Mouse (Mus musculus) heart, embryonic 11.5 days (tissue): ENCODE data around the gene Clec10a. TPM values are rescaled to one million over a fixed set of nuclear protein-coding genes. Genes with fewer than 3 reads are reported as not detected.
"Not testable (repeated sequence)": the region's sequence is repeated elsewhere in the genome, so short reads cannot be mapped to it uniquely, and the experiment has no call there.

Experiments
- ATAC-seq: fragments of 200-750 bp; cut with Nextera tagmentation; replicated peaks from 2 replicates; pipeline ENCODE4 v1.8.0; 2017; ENCODE audit warnings: moderate library complexity; ENCODE audit not compliant: insufficient number of reproducible peaks, low FRiP score, low TSS enrichment
- H3K27ac ChIP-seq: fragments of 300-500 bp; sonication (generic); 2 replicates; pipeline ENCODE4 v1.5.1; 2014; ENCODE audit warnings: mild to moderate bottlenecking, low read depth, low read length
- H3K27me3 ChIP-seq: fragments of 300-500 bp; sonication (generic); 2 replicates; pipeline ENCODE4 v1.6.1; 2014; ENCODE audit warnings: mild to moderate bottlenecking, low read length, mixed read lengths; ENCODE audit not compliant: control insufficient read depth, insufficient read depth
- H3K36me3 ChIP-seq: fragments of 300-500 bp; sonication (generic); 2 replicates; pipeline ENCODE4 v1.6.1; 2014; ENCODE audit warnings: mild to moderate bottlenecking, low read length, moderate library complexity, mixed read lengths; ENCODE audit not compliant: control insufficient read depth, insufficient read depth
- H3K4me1 ChIP-seq: fragments of 300-500 bp; sonication (generic); 2 replicates; pipeline ENCODE4 v1.6.1; 2014; ENCODE audit warnings: low read length; ENCODE audit not compliant: control insufficient read depth, insufficient read depth
- H3K4me2 ChIP-seq: fragments of 300-500 bp; sonication (generic); 2 replicates; pipeline ENCODE4 v1.6.1; 2014; ENCODE audit warnings: mild to moderate bottlenecking, moderate library complexity
- H3K4me3 ChIP-seq: fragments of 300-500 bp; sonication (generic); 2 replicates; pipeline ENCODE4 v1.5.1; 2014; ENCODE audit warnings: low read depth, low read length
- H3K9ac ChIP-seq: fragments of 300-500 bp; sonication (generic); 2 replicates; pipeline ENCODE4 v1.6.1; 2014; ENCODE audit warnings: mild to moderate bottlenecking, low read depth, low read length, moderate library complexity
- H3K9me3 ChIP-seq: fragments of 300-500 bp; sonication (generic); replicated peaks from 2 replicates; pipeline ENCODE4 v1.6.1; 2016; ENCODE audit warnings: low read length; ENCODE audit not compliant: control insufficient read depth
- WGBS: fragments of 180-500 bp; shearing (Covaris S2); extraction: QIAGEN DNeasy Blood & Tissue Kit; methylation state at CpG from one replicate; pipeline ENCODE4 v1.1.7; 2014; ENCODE audit not compliant: insufficient replicate concordance; 5-methylcytosine and 5-hydroxymethylcytosine counted together
- polyA plus RNA-seq: library from polyadenylated mRNA; unstranded; fragments of >200 nt; fragmentation: Nextera tagmentation; extraction: Ambion mirVana; gene quantifications from 2 replicates; pipeline ENCODE4 v1.2.1, GENCODE M21; 2014

Clec10a gene
- polyA plus RNA-seq, 1 experiment from 2014 or later, result not detected

GRCm38 (mm10) chr11:70151072-70151471, 4.9 kb upstream of the Clec10a start:
- WGBS, result 65% methylated on average over 3 of the region's 3 CpGs

GRCm38 (mm10) chr11:70162336-70162735, 6.3 kb downstream of the Clec10a start:
- Histone ChIP-seq H3K27me3 (no peaks in the 10 kb centered on the region), H3K36me3 (no peaks in the 10 kb centered on the region), H3K4me1 (no peaks in the 10 kb centered on the region), H3K27ac (no peak overlapping the region), H3K4me2 (no peak overlapping the region), H3K4me3 (no peak overlapping the region), H3K9ac (no peak overlapping the region), H3K9me3 (no peaks in the 10 kb centered on the region)
- no peak for ATAC-seq
- 63% methylated on average over 3 of the region's 3 CpGs for WGBS

More at GRCm38 (mm10) chr11:70151072-70151471, 4.9 kb upstream of the Clec10a start:
- H3K27ac ChIP-seq, result no peak overlapping the region
- no peaks in the 10 kb centered on the region for H3K36me3 ChIP-seq
- no peaks in the 10 kb centered on the region for H3K4me1 ChIP-seq
- H3K9me3 ChIP-seq, result no peaks in the 10 kb centered on the region
- H3K27me3 ChIP-seq, result no peaks in the 10 kb centered on the region
- ATAC-seq, result no peak
- no peak overlapping the region for H3K9ac ChIP-seq
- no peak overlapping the region for H3K4me2 ChIP-seq
- H3K4me3 ChIP-seq, result no peak overlapping the region

GRCm38 (mm10) chr11:70165972-70166921, 10.2 kb downstream of the Clec10a start:
- no peak for ATAC-seq
- no peaks in the 10 kb centered on the region for H3K4me1 ChIP-seq
- H3K27ac ChIP-seq, result no peak overlapping the region
- no peaks in the 10 kb centered on the region for H3K27me3 ChIP-seq
- WGBS, result 64% methylated on average over 16 of the region's 16 CpGs
- H3K9me3 ChIP-seq, result no peaks in the 10 kb centered on the region
- no peaks in the 10 kb centered on the region for H3K36me3 ChIP-seq
- H3K4me2 ChIP-seq, result no peak overlapping the region
- no peak overlapping the region for H3K4me3 ChIP-seq
- no peak overlapping the region for H3K9ac ChIP-seq

GRCm38 (mm10) chr11:70168136-70168535, 12.1 kb downstream of the Clec10a start:
- Histone ChIP-seq H3K9me3 (no peaks in the 10 kb centered on the region), H3K36me3 (no peaks in the 10 kb centered on the region), H3K4me3 (no peak overlapping the region), H3K27ac (no peak overlapping the region), H3K27me3 (no peaks in the 10 kb centered on the region), H3K4me2 (no peak overlapping the region), H3K9ac (no peak overlapping the region), H3K4me1 (no peaks in the 10 kb centered on the region)
- WGBS, result 49% methylated on average over 7 of the region's 7 CpGs
- no peak for ATAC-seq

GRCm38 (mm10) chr11:70169471-70169870, 13.5 kb downstream of the Clec10a start:
- H3K27ac ChIP-seq, ATAC-seq, H3K4me2 ChIP-seq, H3K4me3 ChIP-seq, H3K36me3 ChIP-seq, H3K4me1 ChIP-seq, H3K9me3 ChIP-seq, H3K27me3 ChIP-seq, H3K9ac ChIP-seq: not testable (repeated sequence)
- WGBS, result 87% methylated on average over 7 of the region's 7 CpGs

GRCm38 (mm10) chr11:70170291-70170690, 14.3 kb downstream of the Clec10a start:
- no peaks in the 10 kb centered on the region; the same call in 1 of the 2 replicates for H3K27me3 ChIP-seq
- no peaks in the 10 kb centered on the region for H3K4me1 ChIP-seq
- 74% methylated on average over 7 of the region's 7 CpGs for WGBS
- no peak overlapping the region for H3K4me2 ChIP-seq
- H3K27ac ChIP-seq, result no peak overlapping the region
- no peak overlapping the region for H3K9ac ChIP-seq
- H3K36me3 ChIP-seq, result no peaks in the 10 kb centered on the region
- no peak overlapping the region for H3K4me3 ChIP-seq
- ATAC-seq, result no peak
- H3K9me3 ChIP-seq, result no peaks in the 10 kb centered on the region

- Histone ChIP-seq H3K4me2 (no peak overlapping the region), H3K9me3 (no peaks in the 10 kb centered on the region; the same call in 1 of the 2 replicates), H3K36me3 (no peaks in the 10 kb centered on the region), H3K4me1 (no peaks in the 10 kb centered on the region), H3K4me3 (no peak overlapping the region), H3K27me3 (no peaks in the 10 kb centered on the region; the same call in 1 of the 2 replicates), H3K9ac (no peak overlapping the region), H3K27ac (no peak overlapping the region)
- WGBS, result 70% methylated on average over 7 of the region's 7 CpGs
- ATAC-seq, result no peak
Observed at GRCm38 (mm10) chr11:70171181-70171580, 15.2 kb downstream of the Clec10a start.

- H3K4me3 ChIP-seq, result no peak overlapping the region
- no peaks in the 10 kb centered on the region; the same call in 1 of the 2 replicates for H3K27me3 ChIP-seq
- no peaks in the 10 kb centered on the region for H3K4me1 ChIP-seq
- no peak overlapping the region for H3K4me2 ChIP-seq
- H3K27ac ChIP-seq, result no peak overlapping the region
- WGBS, result 48% methylated on average over 3 of the region's 3 CpGs
- no peak for ATAC-seq
- no peaks in the 10 kb centered on the region for H3K36me3 ChIP-seq
- no peak overlapping the region for H3K9ac ChIP-seq
- no peaks in the 10 kb centered on the region; the same call in 1 of the 2 replicates for H3K9me3 ChIP-seq
Observed at GRCm38 (mm10) chr11:70171847-70172246, 15.8 kb downstream of the Clec10a start.
